Mouse (Mus musculus) neural tube, embryonic 13.5 days (tissue): ENCODE measurements around the gene Folr1. TPM values are rescaled to one million over a fixed set of nuclear protein-coding genes. Genes with fewer than 3 reads are reported as not detected.

ENCODE experiments used
- ATAC-seq: fragments of 200-750 bp; cut with Nextera tagmentation; 2 replicates; pipeline ENCODE4 v1.8.0; 2017; ENCODE audit warnings: low read depth, mild to moderate bottlenecking, moderate TSS enrichment, moderate library complexity
- H3K27ac ChIP-seq: fragments of 300-500 bp; sonication (generic); replicated peaks from 2 replicates; pipeline ENCODE4 v1.5.1; 2015; ENCODE audit warnings: moderate library complexity, mild to moderate bottlenecking, inconsistent platforms
- H3K27me3 ChIP-seq: fragments of 300-500 bp; sonication (generic); 2 replicates; pipeline ENCODE4 v1.6.1; 2015; ENCODE audit warnings: mild to moderate bottlenecking, inconsistent platforms
- H3K36me3 ChIP-seq: fragments of 300-500 bp; sonication (generic); 2 replicates; pipeline ENCODE4 v1.6.1; 2015; ENCODE audit warnings: mild to moderate bottlenecking, inconsistent platforms
- H3K4me1 ChIP-seq: fragments of 300-500 bp; sonication (generic); replicated peaks from 2 replicates; pipeline ENCODE4 v1.6.1; 2015; ENCODE audit warnings: inconsistent platforms
- H3K4me2 ChIP-seq: fragments of 300-500 bp; sonication (generic); 2 replicates; pipeline ENCODE4 v1.6.1; 2015; ENCODE audit warnings: inconsistent platforms, mild to moderate bottlenecking, moderate library complexity
- H3K4me3 ChIP-seq: fragments of 300-500 bp; sonication (generic); 2 replicates; pipeline ENCODE4 v1.5.1; 2015; ENCODE audit warnings: mild to moderate bottlenecking, inconsistent platforms
- H3K9ac ChIP-seq: fragments of 300-500 bp; sonication (generic); 2 replicates; pipeline ENCODE4 v1.6.1; 2015; ENCODE audit warnings: moderate library complexity, mild to moderate bottlenecking, inconsistent platforms
- H3K9me3 ChIP-seq: fragments of 300-500 bp; sonication (generic); 2 replicates; pipeline ENCODE4 v1.6.1; 2016; ENCODE audit warnings: inconsistent platforms
- WGBS: fragments of 180-500 bp; shearing (Covaris S2); methylation state at CpG from one replicate; pipeline ENCODE4 v1.1.7; 2015; 5-methylcytosine and 5-hydroxymethylcytosine counted together
- polyA plus RNA-seq: library from polyadenylated mRNA; unstranded; fragments of >200 nt; fragmentation: Nextera tagmentation; extraction: Ambion mirVana; gene quantifications from 2 replicates; pipeline ENCODE4 v1.2.1, GENCODE M21; 2015

Folr1 gene
- polyA plus RNA-seq, 1 experiment from 2014 or later: 0.77 TPM

- Histone ChIP-seq H3K4me2 (peak overlapping the region; percentile 57), H3K4me1 (peaks cover 16% of the 10 kb centered on the region), H3K9ac (peak overlapping the region; percentile 70), H3K4me3 (peak overlapping the region; percentile 47), H3K27me3 (0 out of 2 replicates have a peak, but pooled peaks cover 4% of the 10 kb centered on the region), H3K9me3 (no peaks in the 10 kb centered on the region), H3K36me3 (peaks cover 12% of the 10 kb centered on the region), H3K27ac (peak overlapping the region; percentile 84)
- under 1% methylated on average over 57 of the region's 57 CpGs for WGBS
- peak; percentile 98 for ATAC-seq
Measured at GRCm38 (mm10) chr7:101896104-101897066, 25.8 kb upstream of the Folr1 start.

- Histone ChIP-seq H3K27ac (peak overlapping the region; percentile 75), H3K4me2 (peak overlapping the region; percentile 45), H3K9ac (peak overlapping the region; percentile 70), H3K4me1 (peaks cover 16% of the 10 kb centered on the region), H3K4me3 (peak overlapping the region; percentile 47), H3K9me3 (no peaks in the 10 kb centered on the region), H3K27me3 (0 out of 2 replicates have a peak, but pooled peaks cover 4% of the 10 kb centered on the region), H3K36me3 (0 out of 2 replicates have a peak, but pooled peaks cover 5% of the 10 kb centered on the region)
- 33% methylated on average over 9 of the region's 9 CpGs for WGBS
- no peak for ATAC-seq
Measured at GRCm38 (mm10) chr7:101895695-101896094, 25.1 kb upstream of the Folr1 start.

- no peak for ATAC-seq
- Histone ChIP-seq H3K4me1 (no peaks in the 10 kb centered on the region), H3K9me3 (no peaks in the 10 kb centered on the region), H3K4me2 (no peak overlapping the region), H3K27ac (no peak overlapping the region), H3K4me3 (no peak overlapping the region), H3K36me3 (no peaks in the 10 kb centered on the region), H3K27me3 (0 out of 2 replicates have a peak, but pooled peaks cover 4% of the 10 kb centered on the region), H3K9ac (no peak overlapping the region)
- 84% methylated on average over 4 of the region's 4 CpGs for WGBS
Measured at GRCm38 (mm10) chr7:101888460-101888859, 17.9 kb upstream of the Folr1 start.

GRCm38 (mm10) chr7:101886274-101886673, 15.7 kb upstream of the Folr1 start:
- no peak for ATAC-seq
- no peaks in the 10 kb centered on the region for H3K4me1 ChIP-seq
- no peak overlapping the region for H3K9ac ChIP-seq
- H3K9me3 ChIP-seq: no peaks in the 10 kb centered on the region
- no peaks in the 10 kb centered on the region for H3K36me3 ChIP-seq
- WGBS: 87% methylated on average over 6 of the region's 6 CpGs
- H3K4me2 ChIP-seq: no peak overlapping the region
- no peaks in the 10 kb centered on the region for H3K27me3 ChIP-seq
- no peak overlapping the region for H3K27ac ChIP-seq
- H3K4me3 ChIP-seq: no peak overlapping the region

- Histone ChIP-seq H3K4me2 (no peak overlapping the region), H3K4me1 (no peaks in the 10 kb centered on the region), H3K27me3 (no peaks in the 10 kb centered on the region), H3K9ac (no peak overlapping the region), H3K9me3 (no peaks in the 10 kb centered on the region), H3K27ac (no peak overlapping the region), H3K36me3 (no peaks in the 10 kb centered on the region), H3K4me3 (no peak overlapping the region)
- 97% methylated on average over 4 of the region's 4 CpGs for WGBS
- ATAC-seq: no peak
Measured at GRCm38 (mm10) chr7:101884160-101884559, 13.6 kb upstream of the Folr1 start.

- Histone ChIP-seq H3K9me3 (no peaks in the 10 kb centered on the region), H3K36me3 (no peaks in the 10 kb centered on the region), H3K4me1 (no peaks in the 10 kb centered on the region), H3K27ac (no peak overlapping the region), H3K9ac (0 out of 2 replicates have a peak overlapping the region, but pooled peaks have one; percentile 17), H3K4me2 (no peak overlapping the region), H3K4me3 (no peak overlapping the region), H3K27me3 (no peaks in the 10 kb centered on the region)
- no peak for ATAC-seq
- WGBS: 56% methylated on average over 9 of the region's 9 CpGs
Measured at GRCm38 (mm10) chr7:101882413-101883154, 12.0 kb upstream of the Folr1 start.

GRCm38 (mm10) chr7:101880855-101881254, 10.3 kb upstream of the Folr1 start:
- H3K4me2 ChIP-seq: no peak overlapping the region
- no peak overlapping the region for H3K9ac ChIP-seq
- no peaks in the 10 kb centered on the region for H3K9me3 ChIP-seq
- WGBS: 81% methylated on average over 4 of the region's 4 CpGs
- H3K27ac ChIP-seq: no peak overlapping the region
- no peaks in the 10 kb centered on the region for H3K27me3 ChIP-seq
- H3K4me3 ChIP-seq: no peak overlapping the region
- no peaks in the 10 kb centered on the region for H3K4me1 ChIP-seq
- no peak for ATAC-seq
- no peaks in the 10 kb centered on the region for H3K36me3 ChIP-seq

GRCm38 (mm10) chr7:101875978-101876377, 5.4 kb upstream of the Folr1 start:
- Histone ChIP-seq H3K36me3 (no peaks in the 10 kb centered on the region), H3K9ac (no peak overlapping the region), H3K27me3 (no peaks in the 10 kb centered on the region), H3K4me2 (no peak overlapping the region), H3K4me3 (no peak overlapping the region), H3K9me3 (no peaks in the 10 kb centered on the region), H3K27ac (no peak overlapping the region), H3K4me1 (no peaks in the 10 kb centered on the region)
- ATAC-seq: no peak
- 100% methylated on average over 1 of the region's 1 CpGs for WGBS

- no peak for ATAC-seq
- Histone ChIP-seq H3K4me2 (no peak overlapping the region), H3K4me1 (no peaks in the 10 kb centered on the region), H3K9me3 (no peaks in the 10 kb centered on the region), H3K27me3 (no peaks in the 10 kb centered on the region), H3K4me3 (no peak overlapping the region), H3K9ac (no peak overlapping the region), H3K36me3 (no peaks in the 10 kb centered on the region), H3K27ac (no peak overlapping the region)
- WGBS: 94% methylated on average over 3 of the region's 3 CpGs
Measured at GRCm38 (mm10) chr7:101871296-101871695, 708 bp upstream of the Folr1 start.

GRCm38 (mm10) chr7:101869163-101869500, 1.5 kb downstream of the Folr1 start:
- no peak for ATAC-seq
- H3K4me3 ChIP-seq: no peak overlapping the region
- no peaks in the 10 kb centered on the region for H3K9me3 ChIP-seq
- no peaks in the 10 kb centered on the region for H3K4me1 ChIP-seq
- H3K27ac ChIP-seq: no peak overlapping the region
- no peak overlapping the region for H3K4me2 ChIP-seq
- no peaks in the 10 kb centered on the region for H3K27me3 ChIP-seq
- 63% methylated on average over 7 of the region's 7 CpGs for WGBS
- no peak overlapping the region for H3K9ac ChIP-seq
- no peaks in the 10 kb centered on the region for H3K36me3 ChIP-seq

- no peaks in the 10 kb centered on the region for H3K9me3 ChIP-seq
- H3K9ac ChIP-seq: no peak overlapping the region
- no peaks in the 10 kb centered on the region for H3K27me3 ChIP-seq
- no peaks in the 10 kb centered on the region for H3K4me1 ChIP-seq
- no peak for ATAC-seq
- H3K36me3 ChIP-seq: no peaks in the 10 kb centered on the region
- 66% methylated on average over 13 of the region's 13 CpGs for WGBS
- H3K4me2 ChIP-seq: no peak overlapping the region
- H3K27ac ChIP-seq: no peak overlapping the region
- no peak overlapping the region for H3K4me3 ChIP-seq
Measured at GRCm38 (mm10) chr7:101868241-101869162, 2.1 kb downstream of the Folr1 start.
